Mouse (Mus musculus) liver, postnatal 0 days (tissue): ENCODE measurements at regions not wholly inside any gene's neighbourhood (a gene's known extent, or its start where the extent isn't known, plus 50 kb on each side); places are given as distances from the start of the nearest gene placed in this dataset.

Experiments
- ATAC-seq: fragments of 200-750 bp; cut with Nextera tagmentation; 2 replicates; pipeline ENCODE4 v1.8.0; 2017; ENCODE audit warnings: mild to moderate bottlenecking, moderate library complexity
- DNase-seq: peaks from one replicate; pipeline ENCODE4 v3.0.0-alpha.2; 2016
- H3K27ac ChIP-seq: fragments of 300-500 bp; sonication (generic); 2 replicates; pipeline ENCODE4 v1.5.1; 2014; ENCODE audit warnings: antibody characterized with exemption, moderate library complexity, mild to moderate bottlenecking, low read depth
- H3K27me3 ChIP-seq: fragments of 300-500 bp; sonication (generic); 2 replicates; pipeline ENCODE4 v1.6.1; 2014; ENCODE audit warnings: low read length, control low read depth, mixed read lengths; ENCODE audit not compliant: insufficient read depth
- H3K36me3 ChIP-seq: fragments of 300-500 bp; sonication (generic); replicated peaks from 2 replicates; pipeline ENCODE4 v1.6.1; 2014; ENCODE audit warnings: mild to moderate bottlenecking, control low read depth, low read length, moderate library complexity, mixed read lengths; ENCODE audit not compliant: insufficient read depth
- H3K4me1 ChIP-seq: fragments of 300-500 bp; sonication (generic); 2 replicates; pipeline ENCODE4 v1.6.1; 2014; ENCODE audit warnings: antibody characterized with exemption, mild to moderate bottlenecking, control low read depth; ENCODE audit not compliant: insufficient read depth
- H3K4me2 ChIP-seq: fragments of 300-500 bp; sonication (generic); 2 replicates; pipeline ENCODE4 v1.6.1; 2014; ENCODE audit warnings: low read depth, mild to moderate bottlenecking, low read length, moderate library complexity, mixed read lengths
- H3K4me3 ChIP-seq: fragments of 300-500 bp; sonication (generic); 2 replicates; pipeline ENCODE4 v1.5.1; 2014; ENCODE audit warnings: low read depth, low read length
- H3K9ac ChIP-seq: fragments of 300-500 bp; sonication (generic); replicated peaks from 2 replicates; pipeline ENCODE4 v1.6.1; 2014; ENCODE audit warnings: mild to moderate bottlenecking, moderate library complexity
- H3K9me3 ChIP-seq: fragments of 300-500 bp; sonication (generic); 2 replicates; pipeline ENCODE4 v1.6.1; 2016; ENCODE audit warnings: mild to moderate bottlenecking, control low read depth, low read length, mixed read lengths
- CTCF ChIP-seq: sonication (generic); IDR thresholded peaks from 2 replicates; pipeline ENCODE4 v1.5.1; 2016; ENCODE audit warnings: antibody characterized with exemption, low read depth
- EP300 ChIP-seq: IDR thresholded peaks from 2 replicates; pipeline ENCODE4 v1.6.1; 2016; ENCODE audit warnings: antibody characterized with exemption, low read depth, mild to moderate bottlenecking
- WGBS: fragments of 180-500 bp; shearing (Covaris S2); extraction: QIAGEN DNeasy Blood & Tissue Kit; methylation state at CpG from one replicate; pipeline ENCODE4 v1.1.7; 2014; ENCODE audit not compliant: insufficient replicate concordance; 5-methylcytosine and 5-hydroxymethylcytosine counted together

GRCm38 (mm10) chr3:103420621-103421274 is 141.7 kb downstream of the Trim33 start:
- no peaks in the 10 kb centered on the region for H3K27me3 ChIP-seq
- H3K36me3 ChIP-seq: no peaks in the 10 kb centered on the region
- no peak overlapping the region for H3K4me2 ChIP-seq
- 67% methylated on average over 12 of the region's 12 CpGs for WGBS
- no peak overlapping the region for H3K4me3 ChIP-seq
- H3K27ac ChIP-seq: no peak overlapping the region
- no peaks in the 10 kb centered on the region for H3K9me3 ChIP-seq
- no peak overlapping the region for H3K9ac ChIP-seq
- DNase-seq (no peak), ATAC-seq (no peak)
- no peak for TF ChIP-seq CTCF
- TF ChIP-seq EP300: no peak
- no peaks in the 10 kb centered on the region for H3K4me1 ChIP-seq

DNA sequence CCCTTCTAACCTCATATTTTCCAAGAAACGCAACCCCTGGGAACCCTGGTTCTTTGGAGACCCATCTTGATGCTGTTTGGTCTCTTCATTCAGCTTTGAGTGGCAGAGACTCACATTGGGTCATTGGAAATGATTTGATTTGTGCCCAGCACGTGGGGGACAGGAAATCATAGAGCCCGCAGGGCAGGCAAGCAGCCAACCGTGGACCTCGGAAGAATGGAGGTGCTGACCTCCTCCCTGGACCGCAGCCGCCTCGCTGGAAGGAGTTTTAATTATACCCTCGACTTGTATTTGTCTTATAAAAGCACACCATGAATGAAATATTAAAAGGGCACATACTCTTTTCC is 142.2 kb downstream of the Trim33 start:
- Histone ChIP-seq H3K4me2 (no peak overlapping the region), H3K9ac (no peak overlapping the region), H3K4me1 (no peaks in the 10 kb centered on the region), H3K36me3 (no peaks in the 10 kb centered on the region), H3K27ac (no peak overlapping the region), H3K27me3 (no peaks in the 10 kb centered on the region), H3K4me3 (no peak overlapping the region), H3K9me3 (no peaks in the 10 kb centered on the region)
- DNase-seq (no peak), ATAC-seq (no peak)
- 67% methylated on average over 9 of the region's 9 CpGs for WGBS
- TF ChIP-seq EP300 (no peak), CTCF (no peak)

- Histone ChIP-seq H3K4me3 (no peak overlapping the region), H3K9ac (no peak overlapping the region), H3K4me1 (no peaks in the 10 kb centered on the region), H3K9me3 (no peaks in the 10 kb centered on the region), H3K27me3 (no peaks in the 10 kb centered on the region), H3K27ac (no peak overlapping the region), H3K4me2 (no peak overlapping the region), H3K36me3 (no peaks in the 10 kb centered on the region)
- TF ChIP-seq CTCF: no peak
- TF ChIP-seq EP300: no peak
- DNase-seq (no peak), ATAC-seq (no peak)
- WGBS: 79% methylated on average over 12 of the region's 12 CpGs
Observed at GRCm38 (mm10) chr3:103422806-103423205, 143.7 kb downstream of the Trim33 start.

- no peaks in the 10 kb centered on the region for H3K4me1 ChIP-seq
- no peaks in the 10 kb centered on the region for H3K9me3 ChIP-seq
- TF ChIP-seq EP300 (no peak), CTCF (no peak)
- no peak overlapping the region for H3K27ac ChIP-seq
- WGBS: 83% methylated on average over 4 of the region's 4 CpGs
- H3K27me3 ChIP-seq: no peaks in the 10 kb centered on the region
- no peak overlapping the region for H3K4me3 ChIP-seq
- H3K4me2 ChIP-seq: no peak overlapping the region
- no peak overlapping the region for H3K9ac ChIP-seq
- ATAC-seq (no peak), DNase-seq (no peak)
- no peaks in the 10 kb centered on the region for H3K36me3 ChIP-seq
Observed at GRCm38 (mm10) chr3:103423290-103423689, 144.2 kb downstream of the Trim33 start.

DNA sequence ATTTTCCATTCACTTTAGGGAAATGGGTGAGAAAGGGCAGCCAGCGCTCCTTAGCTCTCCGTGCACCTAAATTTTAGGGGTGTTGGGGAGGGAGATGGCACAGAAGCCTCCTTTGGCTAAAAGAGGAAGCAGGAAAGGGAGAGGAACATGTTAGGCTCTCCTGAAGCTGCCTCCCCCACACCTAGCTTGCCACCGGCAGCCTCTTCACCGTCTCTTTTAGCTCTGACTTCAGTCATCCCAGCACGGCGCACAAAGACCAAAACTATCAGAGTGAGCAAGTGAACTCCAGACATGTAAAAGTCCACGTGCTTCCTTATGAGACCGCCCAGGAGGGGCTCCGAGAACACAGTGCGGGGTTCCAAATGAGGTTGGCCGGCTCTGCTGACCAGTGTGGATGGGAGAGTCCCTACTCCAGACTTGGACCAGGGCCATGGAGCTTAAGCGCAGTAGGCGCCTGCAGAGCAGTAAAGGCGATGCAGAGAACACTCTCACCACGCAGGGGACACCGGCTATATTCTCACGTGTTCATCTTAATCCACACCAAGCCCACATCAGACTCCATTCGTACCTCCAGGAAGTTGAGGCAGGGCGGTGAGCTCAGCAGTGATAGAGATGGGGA is 146.8 kb downstream of the Trim33 start:
- Histone ChIP-seq H3K4me2 (no peak overlapping the region), H3K27ac (no peak overlapping the region), H3K9me3 (no peaks in the 10 kb centered on the region), H3K27me3 (no peaks in the 10 kb centered on the region), H3K4me3 (no peak overlapping the region), H3K36me3 (no peaks in the 10 kb centered on the region), H3K9ac (no peak overlapping the region), H3K4me1 (no peaks in the 10 kb centered on the region)
- ATAC-seq: no peak
- TF ChIP-seq EP300: no peak
- 85% methylated on average over 19 of the region's 19 CpGs for WGBS
- DNase-seq: no peak

- no peak overlapping the region for H3K4me3 ChIP-seq
- no peaks in the 10 kb centered on the region for H3K4me1 ChIP-seq
- H3K27ac ChIP-seq: no peak overlapping the region
- no peaks in the 10 kb centered on the region for H3K27me3 ChIP-seq
- H3K9ac ChIP-seq: no peak overlapping the region
- ATAC-seq: no peak
- no peak overlapping the region for H3K4me2 ChIP-seq
- DNase-seq: no peak
- H3K36me3 ChIP-seq: no peaks in the 10 kb centered on the region
- TF ChIP-seq EP300: no peak
- TF ChIP-seq CTCF: peak; percentile 64
- WGBS: 15% methylated on average over 4 of the region's 5 CpGs
- H3K9me3 ChIP-seq: no peaks in the 10 kb centered on the region
Observed at GRCm38 (mm10) chr3:103429227-103429788, 145.7 kb upstream of the Syt6 start.
